Comparison of ENCODE assay signal across 8 mouse cellular contexts in genomic region chr9:99345351-99345792, GRCm38 (mm10). TPM values are rescaled to one million over a fixed set of nuclear protein-coding genes. Genes with fewer than 3 reads are reported as not detected.
A peak's percentile ranks its signal among the peaks of the same experiment; 100 is the strongest.
DNase-seq lines count a peak whose midpoint lies in the region; ATAC-seq and TF ChIP-seq lines count a peak whose summit lies in the region.
"Had no signal": no experiment of that assay in that cellular context is flagged by ENCODE, and none has a peak within 500 bp of the region (broad histone marks: within the 10 kb centered on the region; RNA-seq: fewer than 3 reads in every experiment).

No protein-coding gene starts in this region.

- peak; percentile 88 for ATAC-seq in common myeloid progenitor, adult 5-6 weeks (replicated peaks; ENCODE audit: low read depth, poor library complexity, severe bottlenecking)
- peak; percentile 89 for ATAC-seq in midbrain, embryonic 13.5 days

- TF ChIP-seq CTCF in kidney, adult 2 months (conservative IDR thresholded peaks at IDR 0.05; ENCODE audit: insufficient read depth, insufficient read length, low read depth, low read length), result no peak

- H3K27ac ChIP-seq in midbrain, embryonic 13.5 days, result no peak overlapping the region
- no peak overlapping the region for H3K27ac ChIP-seq in kidney, adult 2 months (ENCODE audit: insufficient read depth, low read depth, low read length)
- H3K27ac ChIP-seq: embryonic facial prominence, embryonic 12.5 days had no signal

- no peak overlapping the region for H3K9ac ChIP-seq in midbrain, embryonic 13.5 days (replicated peaks)
- H3K9ac ChIP-seq: embryonic facial prominence, embryonic 12.5 days had no signal

- peak; percentile 20 for DNase-seq in Muller cell, postnatal 12 days (ENCODE audit: inconsistent ontology term)
- DNase-seq in left cerebral cortex, adult 11 months (ENCODE audit: low spot score), result peak; percentile 47
- DNase-seq in adrenal gland, postnatal 36 days, result no peak
- DNase-seq in kidney, adult 2 months, result no peak
- no peak for DNase-seq in urinary bladder, postnatal 14 days (ENCODE audit: low spot score)

- H3K27me3 ChIP-seq in midbrain, embryonic 13.5 days, result no peaks in the 10 kb centered on the region
- no peaks in the 10 kb centered on the region for H3K27me3 ChIP-seq in kidney, adult 2 months (replicated peaks; ENCODE audit: control insufficient read depth, insufficient read depth, low read length)
- H3K27me3 ChIP-seq: embryonic facial prominence, embryonic 12.5 days had no signal

- peaks cover 4% of the 10 kb centered on the region; the same call in 1 of the 2 replicates for H3K4me1 ChIP-seq in midbrain, embryonic 13.5 days (replicated peaks)
- no peaks in the 10 kb centered on the region for H3K4me1 ChIP-seq in kidney, adult 2 months (ENCODE audit: control insufficient read depth, insufficient read depth, low read length)
- H3K4me1 ChIP-seq: embryonic facial prominence, embryonic 12.5 days had no signal

- no peaks in the 10 kb centered on the region for H3K9me3 ChIP-seq in midbrain, embryonic 13.5 days
- H3K9me3 ChIP-seq: embryonic facial prominence, embryonic 12.5 days had no signal

- no peak overlapping the region for H3K4me2 ChIP-seq in midbrain, embryonic 13.5 days (replicated peaks)
- H3K4me2 ChIP-seq: embryonic facial prominence, embryonic 12.5 days had no signal

- no peaks in the 10 kb centered on the region for H3K36me3 ChIP-seq in midbrain, embryonic 13.5 days
- H3K36me3 ChIP-seq in kidney, adult 2 months (ENCODE audit: control insufficient read depth, insufficient read depth, low read length), result no peaks in the 10 kb centered on the region
- H3K36me3 ChIP-seq: embryonic facial prominence, embryonic 12.5 days had no signal

- H3K4me3 ChIP-seq in midbrain, embryonic 13.5 days (replicated peaks), result no peak overlapping the region
- H3K4me3 ChIP-seq in kidney, adult 2 months (ENCODE audit: insufficient read depth, low read depth, low read length), result no peak overlapping the region
- H3K4me3 ChIP-seq: embryonic facial prominence, embryonic 12.5 days had no signal

- 40% methylated on average over 4 of the region's 4 CpGs for WGBS in midbrain, embryonic 13.5 days
- WGBS in kidney, adult 2 months, result 16% methylated on average over 4 of the region's 4 CpGs

- TF ChIP-seq POLR2A in kidney, adult 2 months (IDR thresholded peaks at IDR 0.05; ENCODE audit: low read depth, low read length), result no peak

RNA-seq across cellular contexts. Expression of gene Esyt3, which starts 13.0 kb away (rescaled TPM):
- total RNA-seq in common myeloid progenitor, adult 5-6 weeks (2017), result 0.09 TPM in 1 of 2 replicates, not detected in the other
- 0.30 and 0.46 TPM in 2 replicates for polyA plus RNA-seq in midbrain, embryonic 13.5 days (2015; fragmentation: Nextera tagmentation; extraction: Ambion mirVana)
- under 1 TPM; 0.26 to 0.43 TPM for total RNA-seq in adrenal gland, postnatal 36 days (2021)
- 0.38 and 0.61 TPM in 2 replicates for polyA plus RNA-seq in kidney, adult 2 months (2012; rRNA removed)

Comparison
In these comparisons a context has a peak if more than half of its experiments do, and no peak if none do; other contexts are left out.
1. DNase-seq: peak in Muller cell, postnatal 12 days (single experiment) and left cerebral cortex, adult 11 months (single experiment); none in adrenal gland, postnatal 36 days (0 of 2), kidney, adult 2 months (single experiment) and urinary bladder, postnatal 14 days (single experiment).